Mouse (Mus musculus): ENCODE data around the gene Arhgap27.

Arhgap27 gene

DNA sequence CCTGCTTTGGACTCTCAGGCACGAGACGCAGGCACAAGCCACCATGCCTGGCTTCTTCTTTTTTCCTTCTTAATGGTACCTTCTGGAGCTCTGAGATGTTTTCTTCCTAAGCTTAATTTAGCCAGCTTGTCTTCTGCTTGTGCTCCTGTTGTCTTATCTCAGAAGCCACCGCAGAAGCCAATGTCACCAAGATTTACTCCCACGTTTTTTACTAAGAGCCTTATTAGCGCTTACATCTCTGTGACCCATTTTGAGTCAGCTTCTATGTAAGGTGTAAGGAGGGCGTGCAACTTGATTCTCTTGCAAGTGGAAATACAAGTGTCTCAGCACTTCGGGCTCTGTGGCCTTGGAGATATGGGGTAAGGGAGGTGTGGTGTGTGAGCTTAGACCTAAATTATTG lies 18.0 kb upstream of the Arhgap27 start:
- DNase-seq (ENCODE audit: low spot score in 2 of 2), result no peak

GRCm38 (mm10) chr11:103380460-103380859 lies 17.0 kb upstream of the Arhgap27 start:
- DNase-seq (ENCODE audit: low spot score in 2 of 2), result no peak

DNA sequence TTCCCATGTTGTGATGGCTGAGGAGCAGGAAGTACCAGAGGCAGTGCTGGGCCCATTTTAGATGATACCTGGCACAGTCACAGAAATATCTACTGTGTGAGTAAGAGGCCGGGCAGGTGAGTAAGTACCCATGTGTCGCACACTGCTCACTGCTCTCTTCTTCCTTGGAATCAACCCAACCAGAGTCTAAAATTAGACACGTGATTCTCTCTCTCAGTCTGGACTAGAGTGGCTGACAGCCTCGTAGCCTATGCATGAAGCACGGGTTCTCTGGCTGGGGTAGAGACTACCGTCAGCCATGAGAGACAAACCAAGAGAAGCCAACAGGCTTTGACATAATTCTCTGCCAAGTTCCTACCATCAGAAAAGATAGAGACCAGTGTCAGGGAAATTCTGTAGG lies 14.8 kb upstream of the Arhgap27 start:
- no peak for DNase-seq (ENCODE audit: low spot score in 2 of 2)

DNA sequence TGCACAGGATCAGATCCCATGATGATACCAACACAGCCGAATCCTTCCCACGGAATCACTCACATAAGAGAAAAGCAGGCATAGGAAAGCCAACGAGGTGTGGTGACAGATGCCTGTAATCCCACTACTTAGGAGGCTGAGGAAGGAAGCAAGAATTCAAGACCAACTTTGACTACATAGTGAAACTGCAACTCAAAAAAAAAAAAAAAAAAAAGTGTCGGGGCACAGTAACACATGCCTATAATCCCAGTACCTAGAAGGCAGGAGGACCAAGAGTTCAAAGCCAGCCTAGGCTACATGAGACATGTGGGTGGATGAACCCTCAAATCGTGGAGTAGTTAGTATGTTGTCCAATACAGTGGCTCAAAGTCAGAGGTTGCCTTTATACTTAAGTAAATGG lies 12.3 kb upstream of the Arhgap27 start:
- no peak for DNase-seq (ENCODE audit: low spot score in 2 of 2)

DNA sequence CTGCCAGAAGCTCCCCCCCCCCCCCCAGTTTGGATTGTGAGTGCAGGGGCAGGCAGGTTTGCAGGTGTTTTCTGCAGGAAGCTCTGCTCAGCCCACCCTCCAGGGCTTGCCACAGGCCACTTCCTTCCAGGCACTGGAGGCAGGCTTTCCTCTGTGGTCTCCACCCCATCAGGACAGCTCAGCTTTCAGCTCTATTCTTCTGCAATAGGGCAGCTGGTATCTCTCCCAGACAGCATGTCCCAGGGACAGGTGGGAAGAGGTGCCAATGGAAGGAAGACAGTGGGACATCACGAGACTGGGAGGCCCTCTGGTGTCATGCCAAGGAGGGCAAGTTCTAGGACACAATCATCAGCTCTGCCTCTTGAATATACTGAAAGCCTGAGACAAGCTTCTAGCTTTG lies 11.8 kb upstream of the Arhgap27 start:
- DNase-seq (ENCODE audit: low spot score in 2 of 2), result peak in 1 of 2 experiments; percentile 22

DNA sequence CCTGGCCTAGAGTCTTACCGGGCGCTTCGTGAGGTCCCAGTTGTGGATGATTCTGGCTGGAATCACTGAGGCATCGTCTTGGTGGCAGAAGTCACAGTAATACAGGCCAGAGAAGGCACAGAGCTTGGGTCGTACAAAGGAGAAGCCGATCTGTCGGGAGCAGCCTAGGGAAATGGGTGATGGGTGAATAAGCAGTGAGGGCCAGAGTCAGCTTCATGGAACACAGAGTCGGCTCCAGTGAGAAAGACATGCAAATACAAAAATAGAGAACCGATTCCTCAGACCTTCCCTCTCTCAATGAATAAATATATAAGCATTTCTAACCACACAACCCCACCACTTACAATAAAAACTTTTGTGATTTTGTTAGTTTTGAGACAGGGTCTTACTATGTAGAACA lies 10.4 kb upstream of the Arhgap27 start:
- no peak for DNase-seq (ENCODE audit: low spot score in 2 of 2)

DNA sequence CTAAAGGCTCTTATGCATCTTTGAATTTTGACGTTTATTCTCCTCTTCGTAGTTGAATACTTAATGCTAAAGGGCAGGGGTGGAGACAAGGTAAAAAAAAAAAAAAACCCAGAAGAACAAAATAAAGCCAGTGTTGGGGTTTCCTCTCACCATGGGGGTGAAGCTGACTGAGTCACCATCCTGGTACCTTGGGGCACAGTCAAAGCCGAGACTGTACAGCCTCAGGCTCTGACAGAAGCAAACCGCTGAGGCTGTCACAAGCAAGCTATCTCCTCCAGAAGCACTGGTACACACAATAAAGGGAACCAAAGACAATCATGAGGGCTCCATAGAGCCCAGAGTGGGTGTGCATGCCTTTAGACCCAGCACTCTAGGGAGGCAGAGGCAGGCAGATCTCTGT lies 9.1 kb upstream of the Arhgap27 start:
- no peak for DNase-seq (ENCODE audit: low spot score in 2 of 2)

- DNase-seq (ENCODE audit: low spot score in 2 of 2), result peak; percentile 73 to 78
These were observed 8.6 kb upstream of the Arhgap27 start for GRCm38 (mm10) chr11:103372068-103372467.

GRCm38 (mm10) chr11:103371222-103371539 lies 7.7 kb upstream of the Arhgap27 start:
- no peak for DNase-seq (ENCODE audit: low spot score in 2 of 2)

- no peak for DNase-seq (ENCODE audit: low spot score in 2 of 2)
These were observed 7.1 kb upstream of the Arhgap27 start for GRCm38 (mm10) chr11:103370397-103371221.

DNA sequence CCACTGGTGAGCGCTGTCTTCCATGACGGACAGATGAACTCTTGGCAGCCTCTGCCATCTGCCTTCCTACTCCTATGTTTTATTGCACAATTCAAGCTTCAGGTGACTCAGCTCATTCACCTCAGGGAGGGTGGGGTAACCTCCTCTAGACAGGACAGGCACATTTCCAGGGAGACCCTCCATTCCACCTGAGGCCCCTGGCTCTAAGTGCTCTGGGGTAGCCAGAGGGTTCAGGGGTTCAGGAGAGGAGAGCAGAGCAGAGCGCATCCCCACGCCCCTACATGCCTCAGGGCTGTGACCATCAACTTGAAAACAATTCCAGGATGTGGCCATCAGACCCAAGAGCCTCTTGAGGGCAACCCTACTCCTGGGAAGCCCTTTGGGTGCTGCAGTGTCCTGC lies 2.0 kb upstream of the Arhgap27 start:
- no peak for DNase-seq (ENCODE audit: low spot score in 2 of 2)

GRCm38 (mm10) chr11:103365022-103365421 lies 1.5 kb upstream of the Arhgap27 start:
- no peak for DNase-seq (ENCODE audit: low spot score in 2 of 2)

DNA sequence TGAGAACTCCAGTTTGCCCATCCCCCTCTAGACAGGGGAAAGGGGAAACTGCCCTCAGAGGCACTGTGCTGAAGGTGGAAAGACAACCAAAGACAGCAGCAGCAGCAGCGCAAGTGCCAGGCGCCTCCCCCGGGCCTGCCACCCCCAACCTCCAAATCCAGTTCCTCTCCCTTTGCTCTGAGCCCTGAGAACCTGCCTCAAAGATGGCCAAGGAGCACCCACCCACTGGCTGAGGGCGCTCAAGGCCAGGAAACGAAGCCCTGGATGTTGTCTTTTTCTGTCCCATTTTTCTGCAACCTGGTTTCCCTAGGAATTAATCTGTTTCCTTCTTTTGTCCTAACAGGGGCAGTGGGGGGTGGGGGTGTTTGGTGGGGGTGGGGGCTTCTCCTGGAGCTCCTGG lies 843 bp upstream of the Arhgap27 start:
- no peak for DNase-seq (ENCODE audit: low spot score in 2 of 2)

GRCm38 (mm10) chr11:103362521-103363181 lies 841 bp downstream of the Arhgap27 start:
- no peak for DNase-seq (ENCODE audit: low spot score in 2 of 2)

GRCm38 (mm10) chr11:103362054-103362432 lies 1.4 kb downstream of the Arhgap27 start:
- no peak for DNase-seq (ENCODE audit: low spot score in 2 of 2)

DNA sequence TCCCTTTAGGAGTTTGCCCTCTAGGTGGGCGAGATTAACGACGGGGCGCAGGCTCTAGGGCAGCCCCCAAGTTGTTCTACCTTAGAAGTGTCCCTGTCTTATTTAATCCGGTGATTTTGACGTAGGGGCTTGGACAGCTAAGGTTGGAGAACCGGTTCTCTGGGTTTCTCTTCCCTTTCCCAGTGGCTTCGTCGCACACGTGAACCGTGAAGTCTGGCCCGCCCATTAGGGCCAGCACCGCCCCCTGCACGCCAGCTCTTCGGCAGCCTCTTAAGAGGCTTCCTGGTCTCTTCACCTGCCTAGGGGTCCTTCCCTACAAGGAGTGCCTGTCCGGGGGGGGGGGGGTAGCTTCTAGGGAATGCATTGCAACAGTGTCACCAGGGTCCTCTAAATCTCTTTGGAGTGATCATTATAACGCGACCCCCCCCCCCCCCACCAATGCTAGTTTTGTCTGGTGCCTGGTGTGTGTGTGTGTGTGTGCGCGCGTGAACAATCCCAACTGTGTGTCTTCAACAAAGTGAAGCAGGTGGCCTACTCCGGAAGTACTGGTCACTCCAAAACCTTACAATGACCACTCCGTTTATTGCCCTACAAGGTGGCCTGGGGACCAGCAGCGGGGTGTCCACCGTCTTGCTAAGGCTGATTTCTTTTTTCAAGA lies 2.0 kb downstream of the Arhgap27 start:
- no peak for DNase-seq (ENCODE audit: low spot score in 2 of 2)

- DNase-seq (ENCODE audit: low spot score in 2 of 2), result no peak
These were observed 2.8 kb downstream of the Arhgap27 start for GRCm38 (mm10) chr11:103360661-103361081.

DNA sequence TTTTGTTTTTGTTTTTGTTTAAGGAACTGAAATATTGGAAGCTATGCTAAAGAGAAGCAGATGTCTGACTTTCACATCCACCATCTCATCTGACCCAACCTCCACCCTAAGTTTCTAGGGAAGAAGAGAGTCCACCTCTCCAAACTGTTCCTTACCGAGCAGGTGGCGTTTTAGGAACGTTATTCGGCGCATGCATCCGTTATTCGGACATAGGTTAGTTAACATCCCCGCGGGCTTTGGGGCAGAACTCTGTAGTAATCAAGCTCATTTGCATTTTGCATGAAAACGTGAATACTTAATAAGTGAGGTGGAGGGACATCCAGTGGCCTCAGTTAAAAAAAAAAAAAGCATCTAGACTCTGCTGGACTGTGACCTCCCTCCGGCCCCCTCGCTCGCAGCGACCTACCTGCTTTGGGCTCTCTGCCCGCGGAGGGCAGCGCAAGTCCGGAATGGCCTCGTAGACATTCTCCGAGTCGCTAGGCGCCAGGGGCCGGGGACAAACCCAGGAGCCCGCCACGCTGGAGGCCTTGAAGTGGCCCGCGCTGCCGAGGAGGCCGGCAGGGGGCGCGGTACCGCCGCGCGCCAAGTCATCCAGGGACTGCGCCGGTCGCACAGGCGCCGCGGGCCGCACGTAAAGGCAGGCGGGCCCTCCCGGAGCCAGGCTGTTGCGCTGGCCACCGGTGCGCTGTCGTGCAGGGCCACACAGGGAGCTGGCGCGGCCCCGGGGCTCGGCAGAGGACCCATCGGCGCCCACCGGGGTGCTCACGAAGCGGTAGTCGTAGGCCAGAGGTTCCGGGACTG lies 3.5 kb downstream of the Arhgap27 start:
- DNase-seq (ENCODE audit: low spot score in 2 of 2), result peak; percentile 83 to 86

DNA sequence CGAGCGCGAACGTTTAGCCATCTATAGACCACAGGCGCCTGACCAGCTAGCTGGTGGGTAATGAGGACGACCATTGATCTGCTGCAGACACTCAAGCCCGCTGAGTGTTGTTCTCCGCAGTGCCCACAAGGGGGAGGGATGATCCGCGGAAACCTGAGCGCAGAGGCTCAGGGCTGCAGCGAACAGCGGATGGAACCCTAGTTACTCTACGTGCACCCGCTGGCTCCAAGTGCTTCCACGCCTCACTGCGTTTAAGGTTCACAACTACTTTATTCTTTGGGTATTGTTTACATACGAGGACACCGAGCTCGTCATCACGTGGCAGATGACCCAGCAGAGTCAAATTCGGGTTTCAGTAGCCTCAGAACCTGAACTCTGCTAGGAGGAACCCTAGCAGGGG lies 4.4 kb downstream of the Arhgap27 start:
- DNase-seq (ENCODE audit: low spot score in 2 of 2), result peak; percentile 72 to 76

DNA sequence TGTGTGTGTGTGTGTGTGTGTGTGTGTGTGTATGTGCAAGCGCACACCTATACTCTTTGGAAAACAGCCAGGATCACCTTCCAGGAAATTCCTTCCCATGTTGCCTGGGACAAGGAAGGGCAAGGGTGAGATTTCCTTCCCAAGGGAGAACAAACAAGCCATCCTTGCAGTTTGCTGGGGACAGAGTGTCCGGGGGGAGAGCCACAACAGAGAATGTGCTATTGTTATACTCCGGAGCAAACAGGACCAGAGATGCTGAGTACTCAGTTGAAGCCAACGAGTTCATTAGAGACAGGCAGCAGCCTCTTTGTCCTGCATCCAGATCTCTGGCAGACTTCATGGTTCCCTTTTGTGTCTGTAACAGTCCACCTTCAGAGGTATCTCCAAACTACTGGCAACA lies 5.2 kb downstream of the Arhgap27 start:
- DNase-seq (ENCODE audit: low spot score in 2 of 2), result no peak

DNA sequence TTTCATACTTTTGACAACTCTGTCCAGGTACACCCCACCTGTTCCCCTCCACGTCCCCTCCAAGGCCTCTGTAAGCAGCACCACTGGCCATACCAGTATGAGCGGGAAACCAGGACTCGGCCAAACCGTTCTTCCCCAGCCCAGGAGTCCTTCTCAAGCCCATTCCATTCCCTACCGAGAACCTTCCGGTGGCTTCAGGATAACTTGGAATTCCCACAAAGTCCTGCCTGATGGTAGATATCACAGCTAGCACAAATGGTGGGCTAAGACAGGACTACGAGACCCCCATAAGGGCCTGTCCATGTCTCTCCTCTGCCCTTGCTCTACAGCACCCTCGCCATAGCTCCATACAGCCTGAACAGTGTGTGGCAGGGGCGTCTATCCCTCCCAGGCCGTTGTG lies 5.8 kb downstream of the Arhgap27 start:
- DNase-seq (ENCODE audit: low spot score in 2 of 2), result no peak

Measured in right cerebral cortex, postnatal 10 days (tissue).